Mouse (Mus musculus): ENCODE results near the gene Olfr312. TPM values are rescaled to one million over a fixed set of nuclear protein-coding genes. Genes with fewer than 3 reads are reported as not detected.

Olfr312 gene
- total and polyA plus RNA-seq, 3 experiments, result not detected

DNA sequence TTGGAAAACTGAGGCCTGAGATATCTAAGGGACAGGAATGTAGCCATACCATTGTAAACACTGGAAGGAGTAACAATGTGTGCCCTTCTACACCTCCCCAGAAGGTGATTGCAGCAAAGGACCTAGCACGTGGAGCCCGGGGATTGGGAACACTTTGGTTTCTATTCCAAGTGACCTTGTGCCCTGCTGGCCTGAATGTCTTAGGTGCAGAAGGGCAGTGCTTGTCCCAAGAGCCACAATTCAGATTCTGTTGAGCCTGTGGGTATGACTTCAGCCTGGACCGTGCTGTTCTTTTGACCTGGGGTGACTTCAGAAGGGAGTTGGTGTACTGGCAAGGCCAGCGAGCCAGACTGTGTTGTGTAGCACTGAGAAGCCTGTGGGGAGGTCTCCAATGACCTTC lies 41.9 kb downstream of the Olfr312 start:
- Histone ChIP-seq H3K79me2 (ENCODE audit: control insufficient read depth, insufficient read depth, low read length, poor library complexity) (peaks cover 7% of the 10 kb centered on the region), H3K27me3 (ENCODE audit: control insufficient read depth in 1 of 2, insufficient read depth in 2 of 2, low read length in 2 of 2) (no peaks in the 10 kb centered on the region)

DNA sequence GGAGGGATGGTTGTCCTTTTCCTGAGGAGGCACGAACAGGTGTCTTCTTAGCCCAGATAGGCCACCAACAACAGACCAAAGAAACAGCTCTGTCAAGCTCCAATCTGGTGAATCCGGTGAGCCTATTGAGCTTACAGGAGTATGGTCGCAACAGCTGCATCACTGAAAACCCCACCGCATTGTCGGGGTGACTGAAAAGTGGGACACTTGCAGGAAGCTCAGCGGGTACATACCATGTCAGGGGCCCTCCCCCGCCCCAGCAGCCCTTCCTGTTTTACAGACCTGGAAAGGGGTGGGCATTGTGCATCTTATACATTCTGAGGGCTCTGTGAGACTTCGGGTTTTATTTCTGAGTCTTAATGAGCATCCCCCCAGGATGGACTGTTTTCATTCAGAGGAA lies 54.7 kb downstream of the Olfr312 start:
- H3K36me3 ChIP-seq (ENCODE audit: control insufficient read depth in 1 of 2, insufficient read depth in 2 of 2, low read length in 2 of 2), result peaks cover 0 to 5% of the 10 kb centered on the region in 2 experiments; a peak in 1 of 4 replicates
- no peak overlapping the region for H3K27ac ChIP-seq (ENCODE audit: control insufficient read depth, low read depth, low read length)
- TF ChIP-seq ZNF384 (IDR thresholded peaks at IDR 0.05; ENCODE audit: low read depth, low read length) (no peak), NELFE (IDR thresholded peaks at IDR 0.05; ENCODE audit: low read depth, low read length) (no peak), CHD1 (IDR thresholded peaks at IDR 0.05; ENCODE audit: low read depth, low read length) (no peak), USF2 (IDR thresholded peaks at IDR 0.05; ENCODE audit: borderline replicate concordance in 1 of 2, insufficient read depth in 1 of 2, low read depth in 1 of 2, low read length in 2 of 2) (no peak), ZKSCAN1 (IDR thresholded peaks at IDR 0.05; ENCODE audit: low read depth, low read length) (no peak), ETS1 (IDR thresholded peaks at IDR 0.05; ENCODE audit: low read depth, low read length) (no peak), HCFC1 (IDR thresholded peaks at IDR 0.05; ENCODE audit: low read depth, low read length) (no peak), ZMIZ1 (IDR thresholded peaks at IDR 0.05; ENCODE audit: low read depth, low read length) (no peak), MXI1 (IDR thresholded peaks at IDR 0.05; ENCODE audit: low read depth, low read length) (no peak), ZC3H11A (IDR thresholded peaks at IDR 0.05; ENCODE audit: low read depth, low read length) (no peak), MAFK (IDR thresholded peaks at IDR 0.05; ENCODE audit: borderline replicate concordance, low read depth, low read length) (no peak), KAT2A (conservative IDR thresholded peaks at IDR 0.05; ENCODE audit: low read depth, low read length) (no peak), CHD2 (IDR thresholded peaks at IDR 0.05; ENCODE audit: low read length) (no peak), SIN3A (IDR thresholded peaks at IDR 0.05; ENCODE audit: low read length) (no peak), E2F4 (IDR thresholded peaks at IDR 0.05; ENCODE audit: borderline replicate concordance, low read depth, low read length) (no peak), POLR2AphosphoS5 (IDR thresholded peaks at IDR 0.05; ENCODE audit: borderline replicate concordance, low read depth, low read length) (no peak), POLR2A (IDR thresholded peaks at IDR 0.05; ENCODE audit: control insufficient read depth in 1 of 2, insufficient read depth in 1 of 2, low read depth in 1 of 2, low read length in 2 of 2, poor library complexity in 1 of 2) (no peak)
- no peak overlapping the region for H3K4me3 ChIP-seq (ENCODE audit: control insufficient read depth in 1 of 2, insufficient read depth in 1 of 2, low read depth in 2 of 2, low read length in 2 of 2)
- H3K9me3 ChIP-seq (replicated peaks; ENCODE audit: insufficient read depth, low read length), result no peaks in the 10 kb centered on the region
- H3K9ac ChIP-seq (ENCODE audit: control insufficient read depth, low read depth, low read length, poor library complexity, severe bottlenecking), result no peak overlapping the region
- no peaks in the 10 kb centered on the region for H3K4me1 ChIP-seq (ENCODE audit: control insufficient read depth in 1 of 2, insufficient read depth in 2 of 2, low read length in 2 of 2)
- no peak for DNase-seq (ENCODE audit: low read depth, low spot score)
- H3K79me2 ChIP-seq (ENCODE audit: control insufficient read depth, insufficient read depth, low read length, poor library complexity), result no peaks in the 10 kb centered on the region
- no peaks in the 10 kb centered on the region for H3K27me3 ChIP-seq (ENCODE audit: control insufficient read depth in 1 of 2, insufficient read depth in 2 of 2, low read length in 2 of 2)

More for the DNA sequence above, 41.9 kb downstream of the Olfr312 start:
- no peak for DNase-seq (ENCODE audit: low read depth, low spot score)
- H3K9me3 ChIP-seq (replicated peaks; ENCODE audit: insufficient read depth, low read length), result no peaks in the 10 kb centered on the region
- H3K27ac ChIP-seq (ENCODE audit: control insufficient read depth, low read depth, low read length), result no peak overlapping the region
- peaks cover 0 to 6% of the 10 kb centered on the region in 2 experiments; a peak in 2 of 4 replicates for H3K36me3 ChIP-seq (ENCODE audit: control insufficient read depth in 1 of 2, insufficient read depth in 2 of 2, low read length in 2 of 2)
- no peak overlapping the region for H3K9ac ChIP-seq (ENCODE audit: control insufficient read depth, low read depth, low read length, poor library complexity, severe bottlenecking)
- no peak overlapping the region for H3K4me3 ChIP-seq (ENCODE audit: control insufficient read depth in 1 of 2, insufficient read depth in 1 of 2, low read depth in 2 of 2, low read length in 2 of 2)
- TF ChIP-seq GATA1 (IDR thresholded peaks at IDR 0.05; ENCODE audit: low read depth, low read length), result no peak
- TF ChIP-seq RCOR1 (IDR thresholded peaks at IDR 0.05; ENCODE audit: low read depth, low read length), result no peak
- no peak for TF ChIP-seq E2F4 (IDR thresholded peaks at IDR 0.05; ENCODE audit: borderline replicate concordance, low read depth, low read length)
- no peak for TF ChIP-seq ELF1 (IDR thresholded peaks at IDR 0.05; ENCODE audit: low read depth, low read length)
- TF ChIP-seq USF2 (IDR thresholded peaks at IDR 0.05; ENCODE audit: borderline replicate concordance in 1 of 2, insufficient read depth in 1 of 2, low read depth in 1 of 2, low read length in 2 of 2), result no peak
- TF ChIP-seq BHLHE40 (IDR thresholded peaks at IDR 0.05; ENCODE audit: borderline replicate concordance, low read depth, low read length), result no peak
- no peak for TF ChIP-seq NELFE (IDR thresholded peaks at IDR 0.05; ENCODE audit: low read depth, low read length)
- TF ChIP-seq TBP (IDR thresholded peaks at IDR 0.05; ENCODE audit: low read depth, low read length), result no peak
- peaks cover 3 to 7% of the 10 kb centered on the region in 2 experiments for H3K4me1 ChIP-seq (ENCODE audit: control insufficient read depth in 1 of 2, insufficient read depth in 2 of 2, low read length in 2 of 2)

Other genes with a start within 250 kb of the Olfr312 start
- gene Olfr324, start 234.1 kb upstream of the Olfr312 start, total RNA-seq (2012; rRNA removed), result not detected in 2 replicates
- not detected for gene Olfr324, start 234.1 kb upstream of the Olfr312 start, polyA plus RNA-seq (2012; ENCODE audit: insufficient read depth in 1 of 2, insufficient read length in 2 of 2, low read depth in 1 of 2, low replicate concordance in 2 of 2, missing spikeins in 1 of 2)
- not detected in 2 replicates for gene 2210407C18Rik, start 213.2 kb upstream of the Olfr312 start, total RNA-seq (2012; rRNA removed)
- gene 2210407C18Rik, start 213.2 kb upstream of the Olfr312 start, polyA plus RNA-seq (2012; ENCODE audit: insufficient read depth in 1 of 2, insufficient read length in 2 of 2, low read depth in 1 of 2, low replicate concordance in 2 of 2, missing spikeins in 1 of 2), result not detected
- gene Olfr323, start 198.7 kb upstream of the Olfr312 start, total RNA-seq (2012; rRNA removed), result not detected in 2 replicates
- not detected for gene Olfr323, start 198.7 kb upstream of the Olfr312 start, polyA plus RNA-seq (2012; ENCODE audit: insufficient read depth in 1 of 2, insufficient read length in 2 of 2, low read depth in 1 of 2, low replicate concordance in 2 of 2, missing spikeins in 1 of 2)
- gene Trim58, start 188.8 kb upstream of the Olfr312 start, total RNA-seq (2012; rRNA removed), result 4.0 and 5.7 TPM in 2 replicates
- 10 to 100 TPM in 1 of 2 experiments, not detected in 1; 14.1 TPM for gene Trim58, start 188.8 kb upstream of the Olfr312 start, polyA plus RNA-seq (2012; ENCODE audit: insufficient read depth in 1 of 2, insufficient read length in 2 of 2, low read depth in 1 of 2, low replicate concordance in 2 of 2, missing spikeins in 1 of 2)
- not detected in 2 replicates for gene Olfr322, start 170.5 kb upstream of the Olfr312 start, total RNA-seq (2012; rRNA removed)
- not detected for gene Olfr322, start 170.5 kb upstream of the Olfr312 start, polyA plus RNA-seq (2012; ENCODE audit: insufficient read depth in 1 of 2, insufficient read length in 2 of 2, low read depth in 1 of 2, low replicate concordance in 2 of 2, missing spikeins in 1 of 2)
- not detected in 2 replicates for gene Olfr320, start 148.1 kb upstream of the Olfr312 start, total RNA-seq (2012; rRNA removed)
- gene Olfr320, start 148.1 kb upstream of the Olfr312 start, polyA plus RNA-seq (2012; ENCODE audit: insufficient read depth in 1 of 2, insufficient read length in 2 of 2, low read depth in 1 of 2, low replicate concordance in 2 of 2, missing spikeins in 1 of 2), result not detected
- not detected in 2 replicates for gene Olfr319, start 130.1 kb upstream of the Olfr312 start, total RNA-seq (2012; rRNA removed)
- not detected for gene Olfr319, start 130.1 kb upstream of the Olfr312 start, polyA plus RNA-seq (2012; ENCODE audit: insufficient read depth in 1 of 2, insufficient read length in 2 of 2, low read depth in 1 of 2, low replicate concordance in 2 of 2, missing spikeins in 1 of 2)
- not detected in 2 replicates for gene Olfr318, start 105.2 kb upstream of the Olfr312 start, total RNA-seq (2012; rRNA removed)
- under 1 TPM in 1 of 2 experiments, not detected in 1; 0.06 TPM for gene Olfr318, start 105.2 kb upstream of the Olfr312 start, polyA plus RNA-seq (2012; ENCODE audit: insufficient read depth in 1 of 2, insufficient read length in 2 of 2, low read depth in 1 of 2, low replicate concordance in 2 of 2, missing spikeins in 1 of 2)
- not detected in 2 replicates for gene Olfr317, start 90.0 kb upstream of the Olfr312 start, total RNA-seq (2012; rRNA removed)
- gene Olfr317, start 90.0 kb upstream of the Olfr312 start, polyA plus RNA-seq (2012; ENCODE audit: insufficient read depth in 1 of 2, insufficient read length in 2 of 2, low read depth in 1 of 2, low replicate concordance in 2 of 2, missing spikeins in 1 of 2), result not detected
- gene Olfr316, start 76.5 kb upstream of the Olfr312 start, total RNA-seq (2012; rRNA removed), result not detected in 2 replicates
- not detected for gene Olfr316, start 76.5 kb upstream of the Olfr312 start, polyA plus RNA-seq (2012; ENCODE audit: insufficient read depth in 1 of 2, insufficient read length in 2 of 2, low read depth in 1 of 2, low replicate concordance in 2 of 2, missing spikeins in 1 of 2)
- not detected in 2 replicates for gene Olfr315, start 56.0 kb upstream of the Olfr312 start, total RNA-seq (2012; rRNA removed)
- gene Olfr315, start 56.0 kb upstream of the Olfr312 start, polyA plus RNA-seq (2012; ENCODE audit: insufficient read depth in 1 of 2, insufficient read length in 2 of 2, low read depth in 1 of 2, low replicate concordance in 2 of 2, missing spikeins in 1 of 2), result not detected
- gene Olfr314, start 46.3 kb upstream of the Olfr312 start, total RNA-seq (2012; rRNA removed), result not detected in 2 replicates
- gene Olfr314, start 46.3 kb upstream of the Olfr312 start, polyA plus RNA-seq (2012; ENCODE audit: insufficient read depth in 1 of 2, insufficient read length in 2 of 2, low read depth in 1 of 2, low replicate concordance in 2 of 2, missing spikeins in 1 of 2), result not detected
- not detected in 2 replicates for gene Fam183b, start 27.3 kb upstream of the Olfr312 start, total RNA-seq (2012; rRNA removed)
- gene Fam183b, start 27.3 kb upstream of the Olfr312 start, polyA plus RNA-seq (2012; ENCODE audit: insufficient read depth in 1 of 2, insufficient read length in 2 of 2, low read depth in 1 of 2, low replicate concordance in 2 of 2, missing spikeins in 1 of 2), result not detected
- gene Olfr313, start 14.2 kb upstream of the Olfr312 start, total RNA-seq (2012; rRNA removed), result not detected in 2 replicates
- not detected for gene Olfr313, start 14.2 kb upstream of the Olfr312 start, polyA plus RNA-seq (2012; ENCODE audit: insufficient read depth in 1 of 2, insufficient read length in 2 of 2, low read depth in 1 of 2, low replicate concordance in 2 of 2, missing spikeins in 1 of 2)
- not detected in 2 replicates for gene Olfr311, start 10.0 kb downstream of the Olfr312 start, total RNA-seq (2012; rRNA removed)
- not detected for gene Olfr311, start 10.0 kb downstream of the Olfr312 start, polyA plus RNA-seq (2012; ENCODE audit: insufficient read depth in 1 of 2, insufficient read length in 2 of 2, low read depth in 1 of 2, low replicate concordance in 2 of 2, missing spikeins in 1 of 2)
- gene Gm12258, start 17.9 kb downstream of the Olfr312 start, total RNA-seq (2012; rRNA removed), result 1.7 and 2.1 TPM in 2 replicates
- gene Gm12258, start 17.9 kb downstream of the Olfr312 start, polyA plus RNA-seq (2012; ENCODE audit: insufficient read depth in 1 of 2, insufficient read length in 2 of 2, low read depth in 1 of 2, low replicate concordance in 2 of 2, missing spikeins in 1 of 2), result 1 to 10 TPM in 1 of 2 experiments, not detected in 1; 2.5 TPM
- 5.8 and 6.9 TPM in 2 replicates for gene 2810021J22Rik, start 38.0 kb downstream of the Olfr312 start, total RNA-seq (2012; rRNA removed)
- 1 to 10 TPM in 1 of 2 experiments, not detected in 1; 6.2 TPM for gene 2810021J22Rik, start 38.0 kb downstream of the Olfr312 start, polyA plus RNA-seq (2012; ENCODE audit: insufficient read depth in 1 of 2, insufficient read length in 2 of 2, low read depth in 1 of 2, low replicate concordance in 2 of 2, missing spikeins in 1 of 2)
- 5.2 and 6.0 TPM in 2 replicates for gene Zfp39, start 75.0 kb downstream of the Olfr312 start, total RNA-seq (2012; rRNA removed)
- 1 to 10 TPM in 1 of 2 experiments, not detected in 1; 5.1 TPM for gene Zfp39, start 75.0 kb downstream of the Olfr312 start, polyA plus RNA-seq (2012; ENCODE audit: insufficient read depth in 1 of 2, insufficient read length in 2 of 2, low read depth in 1 of 2, low replicate concordance in 2 of 2, missing spikeins in 1 of 2)
- 0.62 and 1.7 TPM in 2 replicates for gene Btnl10, start 88.7 kb downstream of the Olfr312 start, total RNA-seq (2012; rRNA removed)
- gene Btnl10, start 88.7 kb downstream of the Olfr312 start, polyA plus RNA-seq (2012; ENCODE audit: insufficient read depth in 1 of 2, insufficient read length in 2 of 2, low read depth in 1 of 2, low replicate concordance in 2 of 2, missing spikeins in 1 of 2), result under 1 TPM in 1 of 2 experiments, not detected in 1; 0.92 TPM
- gene Rnf187, start 109.7 kb downstream of the Olfr312 start, total RNA-seq (2012; rRNA removed), result 282 and 337 TPM in 2 replicates
- gene Rnf187, start 109.7 kb downstream of the Olfr312 start, polyA plus RNA-seq (2012; ENCODE audit: insufficient read depth in 1 of 2, insufficient read length in 2 of 2, low read depth in 1 of 2, low replicate concordance in 2 of 2, missing spikeins in 1 of 2), result 1,000 to 10,000 TPM in 1 of 2 experiments, 100 to 1,000 TPM in 1; 280 to 3,830 TPM
- gene Hist3h2ba, start 119.7 kb downstream of the Olfr312 start, total RNA-seq (2012; rRNA removed), result 48.2 and 147 TPM in 2 replicates
- under 1 TPM in 1 of 2 experiments, not detected in 1; 0.21 TPM for gene Hist3h2ba, start 119.7 kb downstream of the Olfr312 start, polyA plus RNA-seq (2012; ENCODE audit: insufficient read depth in 1 of 2, insufficient read length in 2 of 2, low read depth in 1 of 2, low replicate concordance in 2 of 2, missing spikeins in 1 of 2)
- 184 and 300 TPM in 2 replicates for gene Hist3h2a, start 125.4 kb downstream of the Olfr312 start, total RNA-seq (2012; rRNA removed)
- under 1 TPM in 1 of 2 experiments, not detected in 1; 0.42 TPM for gene Hist3h2a, start 125.4 kb downstream of the Olfr312 start, polyA plus RNA-seq (2012; ENCODE audit: insufficient read depth in 1 of 2, insufficient read length in 2 of 2, low read depth in 1 of 2, low replicate concordance in 2 of 2, missing spikeins in 1 of 2)
- gene Trim17, start 125.4 kb downstream of the Olfr312 start, total RNA-seq (2012; rRNA removed), result 0.50 and 0.52 TPM in 2 replicates
- under 1 TPM in 1 of 2 experiments, not detected in 1; 0.82 TPM for gene Trim17, start 125.4 kb downstream of the Olfr312 start, polyA plus RNA-seq (2012; ENCODE audit: insufficient read depth in 1 of 2, insufficient read length in 2 of 2, low read depth in 1 of 2, low replicate concordance in 2 of 2, missing spikeins in 1 of 2)
- 22.9 and 27.0 TPM in 2 replicates for gene Trim11, start 148.9 kb downstream of the Olfr312 start, total RNA-seq (2012; rRNA removed)
- gene Trim11, start 148.9 kb downstream of the Olfr312 start, polyA plus RNA-seq (2012; ENCODE audit: insufficient read depth in 1 of 2, insufficient read length in 2 of 2, low read depth in 1 of 2, low replicate concordance in 2 of 2, missing spikeins in 1 of 2), result 10 to 100 TPM in 1 of 2 experiments, not detected in 1; 24.8 TPM